Mouse (Mus musculus) forebrain, embryonic 15.5 days (tissue): Measurements from ENCODE around the gene Sh3gl3. TPM values are rescaled to one million over a fixed set of nuclear protein-coding genes. Genes with fewer than 3 reads are reported as not detected.
A peak's percentile ranks its signal among the peaks of the same experiment; 100 is the strongest.

Experiments
- ATAC-seq: fragments of 200-750 bp; cut with Nextera tagmentation; replicated peaks from 2 replicates; pipeline ENCODE4 v1.8.0; 2017; ENCODE audit warnings: mild to moderate bottlenecking, moderate TSS enrichment, moderate library complexity
- H3K27ac ChIP-seq: fragments of 300-500 bp; sonication (generic); replicated peaks from 2 replicates; pipeline ENCODE4 v1.5.1; 2015; ENCODE audit warnings: mild to moderate bottlenecking, inconsistent platforms
- H3K27me3 ChIP-seq: fragments of 300-500 bp; sonication (generic); 2 replicates; pipeline ENCODE4 v1.6.1; 2015; ENCODE audit warnings: inconsistent platforms
- H3K36me3 ChIP-seq: fragments of 300-500 bp; sonication (generic); 2 replicates; pipeline ENCODE4 v1.6.1; 2015; ENCODE audit warnings: mild to moderate bottlenecking, inconsistent platforms
- H3K4me1 ChIP-seq: fragments of 300-500 bp; sonication (generic); 2 replicates; pipeline ENCODE4 v1.6.1; 2015; ENCODE audit warnings: inconsistent platforms
- H3K4me2 ChIP-seq: fragments of 300-500 bp; sonication (generic); replicated peaks from 2 replicates; pipeline ENCODE4 v1.6.1; 2015; ENCODE audit warnings: mild to moderate bottlenecking, inconsistent platforms
- H3K4me3 ChIP-seq: fragments of 300-500 bp; sonication (generic); 2 replicates; pipeline ENCODE4 v1.5.1; 2015; ENCODE audit warnings: mild to moderate bottlenecking, inconsistent platforms
- H3K9ac ChIP-seq: fragments of 300-500 bp; sonication (generic); replicated peaks from 2 replicates; pipeline ENCODE4 v1.6.1; 2015; ENCODE audit warnings: mild to moderate bottlenecking, inconsistent platforms
- H3K9me3 ChIP-seq: fragments of 300-500 bp; sonication (generic); 2 replicates; pipeline ENCODE4 v1.6.1; 2016; ENCODE audit warnings: inconsistent platforms
- WGBS: fragments of 180-500 bp; shearing (Covaris S2); methylation state at CpG from one replicate; pipeline ENCODE4 v1.1.7; 2015; ENCODE audit warnings: mixed read lengths; 5-methylcytosine and 5-hydroxymethylcytosine counted together
- polyA plus RNA-seq: library from polyadenylated mRNA; unstranded; fragments of >200 nt; fragmentation: Nextera tagmentation; extraction: Ambion mirVana; gene quantifications from 2 replicates; pipeline ENCODE4 v1.2.1, GENCODE M21; 2015

Sh3gl3 gene
- 49.9 and 55.5 TPM in 2 replicates for polyA plus RNA-seq

- H3K27me3 ChIP-seq: no peaks in the 10 kb centered on the region
- H3K4me2 ChIP-seq: peak within 1 kb of the TSS; percentile 72
- peak within 1 kb of the TSS; percentile 78 for H3K4me3 ChIP-seq
- 88% methylated on average over 3 of the region's 3 CpGs for WGBS
- H3K36me3 ChIP-seq: no peaks in the 10 kb centered on the region
- H3K4me1 ChIP-seq: 0 out of 2 replicates have a peak, but pooled peaks cover 4% of the 10 kb centered on the region
- peak within 1 kb of the TSS; percentile 62 for H3K9ac ChIP-seq
- no peak for ATAC-seq
- H3K9me3 ChIP-seq: no peaks in the 10 kb centered on the region
- H3K27ac ChIP-seq: peak within 1 kb of the TSS; percentile 58
Observed at GRCm38 (mm10) chr7:82173540-82173939, at the start of gene Sh3gl3. TSS of gene Sh3gl3 (plus strand) at chr7:82173840.

- WGBS: 46% methylated on average over 1 of the region's 1 CpGs
- Histone ChIP-seq H3K36me3 (no peaks in the 10 kb centered on the region), H3K27ac (no peak overlapping the region), H3K4me2 (no peak overlapping the region), H3K4me3 (no peak overlapping the region), H3K4me1 (no peaks in the 10 kb centered on the region), H3K27me3 (no peaks in the 10 kb centered on the region), H3K9ac (no peak overlapping the region), H3K9me3 (no peaks in the 10 kb centered on the region)
- no peak for ATAC-seq
Observed at GRCm38 (mm10) chr7:82138196-82138595, 35.4 kb upstream of the Sh3gl3 start.

- H3K27me3 ChIP-seq: no peaks in the 10 kb centered on the region
- no peaks in the 10 kb centered on the region for H3K36me3 ChIP-seq
- no peak overlapping the region for H3K4me3 ChIP-seq
- no peak for ATAC-seq
- H3K9ac ChIP-seq: no peak overlapping the region
- H3K4me1 ChIP-seq: no peaks in the 10 kb centered on the region
- H3K4me2 ChIP-seq: no peak overlapping the region
- H3K27ac ChIP-seq: no peak overlapping the region
- H3K9me3 ChIP-seq: no peaks in the 10 kb centered on the region
- 92% methylated on average over 5 of the region's 5 CpGs for WGBS
Observed at GRCm38 (mm10) chr7:82147151-82147550, 26.5 kb upstream of the Sh3gl3 start.

- no peaks in the 10 kb centered on the region for H3K27me3 ChIP-seq
- no peaks in the 10 kb centered on the region for H3K4me1 ChIP-seq
- no peak overlapping the region for H3K9ac ChIP-seq
- H3K4me3 ChIP-seq: no peak overlapping the region
- no peaks in the 10 kb centered on the region for H3K9me3 ChIP-seq
- no peaks in the 10 kb centered on the region for H3K36me3 ChIP-seq
- no peak overlapping the region for H3K4me2 ChIP-seq
- WGBS: 92% methylated on average over 14 of the region's 14 CpGs
- no peak for ATAC-seq
- H3K27ac ChIP-seq: no peak overlapping the region
Observed at GRCm38 (mm10) chr7:82164681-82165080, 9.0 kb upstream of the Sh3gl3 start.

GRCm38 (mm10) chr7:82174571-82175326, 1.1 kb downstream of the Sh3gl3 start:
- Histone ChIP-seq H3K27ac (peak overlapping the region; percentile 58), H3K9me3 (no peaks in the 10 kb centered on the region), H3K4me2 (peak overlapping the region; percentile 72), H3K27me3 (no peaks in the 10 kb centered on the region), H3K4me1 (0 out of 2 replicates have a peak, but pooled peaks cover 4% of the 10 kb centered on the region), H3K4me3 (peak overlapping the region; percentile 78), H3K36me3 (no peaks in the 10 kb centered on the region), H3K9ac (peak overlapping the region; percentile 62)
- WGBS: under 1% methylated on average over 70 of the region's 72 CpGs
- peak; percentile 99 for ATAC-seq

- no peak; the same call in 1 of the 2 replicates for ATAC-seq
- 1% methylated on average over 16 of the region's 16 CpGs for WGBS
Observed at GRCm38 (mm10) chr7:82175327-82175721, 1.7 kb downstream of the Sh3gl3 start.

DNA sequence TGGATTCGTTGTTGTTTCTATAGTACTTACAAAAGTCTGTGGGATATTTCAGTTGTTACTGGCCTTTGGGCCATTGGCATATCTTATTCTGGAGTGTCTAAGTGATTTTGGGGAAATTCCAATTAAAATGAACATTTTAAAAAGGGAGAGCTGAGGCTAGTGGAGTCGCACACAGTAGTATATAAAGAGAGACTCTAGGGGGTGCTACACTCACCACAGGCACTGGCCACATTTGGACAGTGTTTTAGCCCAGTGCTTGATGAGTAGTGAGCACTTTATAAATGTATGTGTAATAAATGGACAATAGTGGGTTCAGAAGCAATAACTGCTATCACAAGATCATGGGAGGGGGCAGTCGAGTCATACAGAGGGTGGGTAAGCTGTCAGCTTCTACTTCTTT, 2.6 kb downstream of the Sh3gl3 start:
- WGBS: 41% methylated on average over 3 of the region's 3 CpGs
- H3K36me3 ChIP-seq: no peaks in the 10 kb centered on the region
- no peak for ATAC-seq
- H3K27me3 ChIP-seq: no peaks in the 10 kb centered on the region
- H3K4me1 ChIP-seq: 0 out of 2 replicates have a peak, but pooled peaks cover 4% of the 10 kb centered on the region
- peak overlapping the region; percentile 78; the same call in 1 of the 2 replicates for H3K4me3 ChIP-seq
- no peaks in the 10 kb centered on the region for H3K9me3 ChIP-seq
- H3K27ac ChIP-seq: no peak overlapping the region
- peak overlapping the region; percentile 72 for H3K4me2 ChIP-seq
- no peak overlapping the region for H3K9ac ChIP-seq

More at GRCm38 (mm10) chr7:82175327-82175721, 1.7 kb downstream of the Sh3gl3 start:
- Histone ChIP-seq H3K27ac (peak overlapping the region; percentile 58; the same call in 1 of the 2 replicates), H3K27me3 (no peaks in the 10 kb centered on the region), H3K36me3 (no peaks in the 10 kb centered on the region), H3K4me3 (peak overlapping the region; percentile 78), H3K4me1 (0 out of 2 replicates have a peak, but pooled peaks cover 4% of the 10 kb centered on the region), H3K4me2 (peak overlapping the region; percentile 72), H3K9ac (peak overlapping the region; percentile 62), H3K9me3 (no peaks in the 10 kb centered on the region)

DNA sequence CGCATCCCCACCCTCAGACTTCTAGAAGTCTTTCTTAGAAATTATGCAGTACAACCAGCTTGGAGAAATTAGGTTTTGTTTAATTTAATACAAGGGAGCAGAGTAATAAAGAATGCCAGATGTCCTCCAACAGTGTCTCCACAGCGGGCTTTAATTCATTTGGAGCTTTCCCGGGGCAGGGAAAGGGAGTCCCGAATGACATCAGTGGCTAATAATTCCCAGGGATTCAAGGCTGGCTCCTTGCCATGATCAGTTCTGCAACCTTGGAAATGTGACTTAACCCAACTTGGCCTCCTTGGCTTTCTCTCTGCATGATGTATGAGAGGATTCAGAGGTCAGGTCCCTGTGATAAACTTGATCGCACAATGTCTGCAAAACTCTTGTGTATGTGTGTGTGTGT, 3.7 kb downstream of the Sh3gl3 start:
- H3K9me3 ChIP-seq: 0 out of 2 replicates have a peak, but pooled peaks cover 3% of the 10 kb centered on the region
- no peak overlapping the region for H3K27ac ChIP-seq
- WGBS: 56% methylated on average over 5 of the region's 5 CpGs
- 0 out of 2 replicates have a peak, but pooled peaks cover 4% of the 10 kb centered on the region for H3K4me1 ChIP-seq
- H3K4me3 ChIP-seq: no peak overlapping the region
- H3K4me2 ChIP-seq: no peak overlapping the region
- no peak overlapping the region for H3K9ac ChIP-seq
- no peaks in the 10 kb centered on the region for H3K27me3 ChIP-seq
- ATAC-seq: no peak
- no peaks in the 10 kb centered on the region for H3K36me3 ChIP-seq

- H3K9ac ChIP-seq: no peak overlapping the region
- 0 out of 2 replicates have a peak, but pooled peaks cover 4% of the 10 kb centered on the region for H3K4me1 ChIP-seq
- H3K36me3 ChIP-seq: no peaks in the 10 kb centered on the region
- H3K27me3 ChIP-seq: no peaks in the 10 kb centered on the region
- 89% methylated on average over 5 of the region's 5 CpGs for WGBS
- H3K9me3 ChIP-seq: 0 out of 2 replicates have a peak, but pooled peaks cover 3% of the 10 kb centered on the region
- H3K4me2 ChIP-seq: no peak overlapping the region
- ATAC-seq: no peak
- H3K4me3 ChIP-seq: no peak overlapping the region
- no peak overlapping the region for H3K27ac ChIP-seq
Observed at GRCm38 (mm10) chr7:82180919-82181318, 7.3 kb downstream of the Sh3gl3 start.

DNA sequence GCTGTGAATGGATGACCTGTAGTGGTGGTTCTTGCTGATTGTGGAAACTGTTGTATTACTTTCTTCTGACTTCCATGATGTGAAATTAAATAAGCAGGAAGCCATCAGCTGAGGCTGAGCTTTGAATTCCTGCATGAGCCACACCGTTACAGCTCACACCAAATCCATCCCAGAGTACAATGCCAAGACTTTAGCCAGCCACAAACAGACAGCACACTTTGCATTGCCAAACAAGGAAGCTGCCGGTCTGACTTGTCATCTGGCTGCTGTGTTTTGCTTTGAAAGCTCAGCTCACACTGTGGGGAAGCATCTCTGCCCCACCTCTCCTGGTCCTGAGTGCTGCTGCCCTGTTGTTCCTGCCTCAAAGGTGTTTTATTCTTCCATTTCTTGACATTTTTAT, 9.1 kb downstream of the Sh3gl3 start:
- 21% methylated on average over 2 of the region's 2 CpGs for WGBS
- H3K27me3 ChIP-seq: no peaks in the 10 kb centered on the region
- H3K4me2 ChIP-seq: no peak overlapping the region
- no peak for ATAC-seq
- no peaks in the 10 kb centered on the region for H3K36me3 ChIP-seq
- H3K4me1 ChIP-seq: 0 out of 2 replicates have a peak, but pooled peaks cover 4% of the 10 kb centered on the region
- no peak overlapping the region for H3K4me3 ChIP-seq
- H3K9ac ChIP-seq: no peak overlapping the region
- 0 out of 2 replicates have a peak, but pooled peaks cover 3% of the 10 kb centered on the region for H3K9me3 ChIP-seq
- no peak overlapping the region for H3K27ac ChIP-seq

GRCm38 (mm10) chr7:82191604-82192003, 18.0 kb downstream of the Sh3gl3 start:
- H3K36me3 ChIP-seq: no peaks in the 10 kb centered on the region
- no peaks in the 10 kb centered on the region for H3K27me3 ChIP-seq
- WGBS: 90% methylated on average over 11 of the region's 11 CpGs
- H3K27ac ChIP-seq: no peak overlapping the region
- no peak for ATAC-seq
- no peaks in the 10 kb centered on the region for H3K9me3 ChIP-seq
- H3K9ac ChIP-seq: no peak overlapping the region
- H3K4me2 ChIP-seq: no peak overlapping the region
- no peaks in the 10 kb centered on the region for H3K4me1 ChIP-seq
- no peak overlapping the region for H3K4me3 ChIP-seq

- 92% methylated on average over 4 of the region's 4 CpGs for WGBS
- Histone ChIP-seq H3K27me3 (no peaks in the 10 kb centered on the region), H3K9me3 (no peaks in the 10 kb centered on the region), H3K4me1 (no peaks in the 10 kb centered on the region), H3K9ac (no peak overlapping the region), H3K27ac (no peak overlapping the region), H3K4me3 (no peak overlapping the region), H3K4me2 (no peak overlapping the region), H3K36me3 (no peaks in the 10 kb centered on the region)
- ATAC-seq: no peak
Observed at GRCm38 (mm10) chr7:82192512-82192911, 18.9 kb downstream of the Sh3gl3 start.
